ENCODE assay signal across 24 mouse cellular contexts in the genomic region with DNA sequence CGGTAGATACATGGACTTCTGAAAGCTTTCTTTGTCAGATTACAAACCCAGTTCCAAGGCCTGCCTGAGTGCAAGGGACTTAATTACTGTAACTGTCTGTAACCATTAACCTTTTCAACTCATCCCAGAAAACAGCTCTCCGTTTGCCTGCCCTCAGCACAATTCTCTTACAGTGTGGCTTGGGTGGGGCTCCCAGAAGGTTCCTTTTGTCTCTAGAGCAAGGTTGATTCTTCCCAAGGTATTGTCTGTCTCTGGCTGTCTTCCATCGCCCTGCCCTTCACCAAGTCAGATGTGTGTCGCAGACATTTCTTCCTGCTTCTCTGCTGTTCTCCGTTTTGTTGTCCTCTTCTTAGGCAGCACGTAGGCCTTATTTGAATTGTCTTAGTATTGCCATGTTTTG.
DNase-seq lines count a peak whose midpoint lies in the region; ATAC-seq and TF ChIP-seq lines count a peak whose summit lies in the region.
"Had no signal": no experiment of that assay in that cellular context is flagged by ENCODE, and none has a peak within 500 bp of the region (broad histone marks: within the 10 kb centered on the region; RNA-seq: fewer than 3 reads in every experiment).

No protein-coding gene starts in this region.

- H3K4me3 ChIP-seq in layer of hippocampus, adult 2 months = no peak overlapping the region
- H3K4me3 ChIP-seq in lung, embryonic 16.5 days (ENCODE audit: low read length) = no peak overlapping the region
- H3K4me3 ChIP-seq: embryonic facial prominence, embryonic 12.5 days; embryonic facial prominence, embryonic 15.5 days; forebrain, embryonic 15.5 days; heart, adult 2 months; heart, embryonic 10.5 days; heart, embryonic 13.5 days had no signal

- peaks cover 4% of the 10 kb centered on the region; the same call in 1 of the 2 replicates for H3K36me3 ChIP-seq in lung, embryonic 16.5 days (ENCODE audit: control insufficient read depth, insufficient read depth, low read length)
- H3K36me3 ChIP-seq: embryonic facial prominence, embryonic 12.5 days; embryonic facial prominence, embryonic 15.5 days; forebrain, embryonic 15.5 days had no signal

- H3K27ac ChIP-seq in layer of hippocampus, adult 2 months = peak overlapping the region; percentile 39; the same call in 1 of the 2 replicates
- H3K27ac ChIP-seq in lung, embryonic 16.5 days (ENCODE audit: low read length) = peak overlapping the region; percentile 47
- H3K27ac ChIP-seq: embryonic facial prominence, embryonic 12.5 days; embryonic facial prominence, embryonic 15.5 days; forebrain, embryonic 15.5 days; heart, adult 2 months; heart, embryonic 10.5 days; heart, embryonic 13.5 days; hindbrain, embryonic 14.5 days; hindbrain, postnatal 0 days had no signal

- no peaks in the 10 kb centered on the region for H3K27me3 ChIP-seq in lung, embryonic 16.5 days (ENCODE audit: control insufficient read depth, insufficient read depth, low read depth, low read length)
- H3K27me3 ChIP-seq: embryonic facial prominence, embryonic 12.5 days; embryonic facial prominence, embryonic 15.5 days; forebrain, embryonic 15.5 days; heart, embryonic 13.5 days had no signal

- no peak for TF ChIP-seq CTCF in layer of hippocampus, adult 2 months (conservative IDR thresholded peaks at IDR 0.05)

- no peak overlapping the region for H3K4me2 ChIP-seq in lung, embryonic 16.5 days (ENCODE audit: low read depth, low read length)
- H3K4me2 ChIP-seq: embryonic facial prominence, embryonic 12.5 days; embryonic facial prominence, embryonic 15.5 days; forebrain, embryonic 15.5 days; heart, embryonic 13.5 days; hindbrain, embryonic 14.5 days had no signal

- H3K9me3 ChIP-seq in lung, embryonic 16.5 days (ENCODE audit: control insufficient read depth, low read length) = no peaks in the 10 kb centered on the region
- H3K9me3 ChIP-seq: embryonic facial prominence, embryonic 12.5 days; embryonic facial prominence, embryonic 15.5 days; forebrain, embryonic 15.5 days; heart, embryonic 10.5 days; heart, embryonic 13.5 days had no signal

- H3K4me1 ChIP-seq in lung, embryonic 16.5 days (replicated peaks; ENCODE audit: control insufficient read depth, insufficient read depth, low read length) = peaks cover 7% of the 10 kb centered on the region; the same call in 1 of the 2 replicates
- H3K4me1 ChIP-seq: embryonic facial prominence, embryonic 12.5 days; embryonic facial prominence, embryonic 15.5 days; forebrain, embryonic 15.5 days had no signal

- WGBS in lung, embryonic 16.5 days = 76% methylated on average over 6 of the region's 6 CpGs

- H3K9ac ChIP-seq in lung, embryonic 16.5 days (ENCODE audit: low read length) = no peak overlapping the region
- H3K9ac ChIP-seq: embryonic facial prominence, embryonic 12.5 days; embryonic facial prominence, embryonic 15.5 days; forebrain, embryonic 15.5 days; heart, embryonic 13.5 days; hindbrain, embryonic 14.5 days had no signal

- DNase-seq in layer of hippocampus, adult 2 months (ENCODE audit: low spot score in 2 of 2) = no peak
- DNase-seq in layer of hippocampus, postnatal 10 days (ENCODE audit: low spot score in 2 of 2) = no peak
- DNase-seq in lung, postnatal 10 days = no peak
- DNase-seq in ZHBTc4 (ENCODE audit: low read depth, low spot score) = peak; percentile 78
- DNase-seq in yolk sac, embryonic 10.5 days (ENCODE audit: low spot score) = no peak
- DNase-seq: adrenal gland, adult 2 months; adrenal gland, postnatal 14 days; cerebellum, adult 11 months; cerebellum, adult 2 months; cerebellum, adult 9-11 months; cerebellum, postnatal 25 days; gastrocnemius, postnatal 25 days; heart, adult 2 months; heart, postnatal 14 days; heart, postnatal 4 days had no signal

- ATAC-seq in lung, embryonic 16.5 days (ENCODE audit: low read depth) = no peak
- ATAC-seq: forebrain, embryonic 15.5 days; hindbrain, postnatal 0 days; inflammation-experienced regulatory T-cells, adult 6 months had no signal
